19 mouse cellular contexts compared by ENCODE assay signal in genomic region chr15:27014659-27014974, GRCm38 (mm10).
DNase-seq lines count a peak whose midpoint lies in the region; ATAC-seq lines count a peak whose summit lies in the region.
"Had no signal": no experiment of that assay in that cellular context is flagged by ENCODE, and none has a peak within 500 bp of the region (broad histone marks: within the 10 kb centered on the region; RNA-seq: fewer than 3 reads in every experiment).

No protein-coding gene starts in this region.

- H3K9ac ChIP-seq in hindbrain, embryonic 16.5 days (ENCODE audit: low read depth, low read length): no peak overlapping the region
- H3K9ac ChIP-seq in midbrain, embryonic 12.5 days (replicated peaks): no peak overlapping the region
- no peak overlapping the region for H3K9ac ChIP-seq in midbrain, embryonic 11.5 days (ENCODE audit: low read length)
- H3K9ac ChIP-seq in forebrain, embryonic 13.5 days: no peak overlapping the region
- H3K9ac ChIP-seq: heart, embryonic 12.5 days; hindbrain, embryonic 15.5 days had no signal

- no peaks in the 10 kb centered on the region for H3K27me3 ChIP-seq in hindbrain, embryonic 10.5 days (ENCODE audit: insufficient read depth, poor library complexity, severe bottlenecking)
- H3K27me3 ChIP-seq in hindbrain, embryonic 16.5 days (replicated peaks; ENCODE audit: control insufficient read depth, insufficient read depth, low read length): no peaks in the 10 kb centered on the region
- no peaks in the 10 kb centered on the region for H3K27me3 ChIP-seq in midbrain, embryonic 12.5 days
- no peaks in the 10 kb centered on the region for H3K27me3 ChIP-seq in midbrain, embryonic 11.5 days (ENCODE audit: control insufficient read depth, insufficient read depth, low read length)
- no peaks in the 10 kb centered on the region for H3K27me3 ChIP-seq in forebrain, embryonic 13.5 days
- H3K27me3 ChIP-seq: CH12.LX; heart, embryonic 12.5 days; hindbrain, embryonic 15.5 days; Patski had no signal

- 10% methylated on average over 1 of the region's 1 CpGs for WGBS in hindbrain, embryonic 10.5 days
- WGBS in hindbrain, embryonic 16.5 days: 15% methylated on average over 1 of the region's 1 CpGs
- WGBS in midbrain, embryonic 12.5 days: 13% methylated on average over 1 of the region's 1 CpGs
- 19% methylated on average over 1 of the region's 1 CpGs for WGBS in midbrain, embryonic 11.5 days
- 6% methylated on average over 1 of the region's 1 CpGs for WGBS in forebrain, embryonic 13.5 days

- no peak overlapping the region for H3K4me3 ChIP-seq in hindbrain, embryonic 10.5 days
- no peak overlapping the region for H3K4me3 ChIP-seq in hindbrain, embryonic 16.5 days (ENCODE audit: low read length)
- no peak overlapping the region for H3K4me3 ChIP-seq in midbrain, embryonic 12.5 days
- H3K4me3 ChIP-seq in midbrain, embryonic 11.5 days (ENCODE audit: low read depth, low read length): no peak overlapping the region
- no peak overlapping the region for H3K4me3 ChIP-seq in forebrain, embryonic 13.5 days
- H3K4me3 ChIP-seq: embryonic facial prominence, embryonic 10.5 days; heart, adult 2 months; heart, embryonic 12.5 days; hindbrain, embryonic 15.5 days had no signal

- H3K9me3 ChIP-seq in hindbrain, embryonic 10.5 days: no peaks in the 10 kb centered on the region
- H3K9me3 ChIP-seq in hindbrain, embryonic 16.5 days (ENCODE audit: control insufficient read depth, low read length): no peaks in the 10 kb centered on the region
- H3K9me3 ChIP-seq in midbrain, embryonic 12.5 days: no peaks in the 10 kb centered on the region
- H3K9me3 ChIP-seq in midbrain, embryonic 11.5 days (ENCODE audit: control insufficient read depth, low read length): no peaks in the 10 kb centered on the region
- H3K9me3 ChIP-seq in forebrain, embryonic 13.5 days (replicated peaks): no peaks in the 10 kb centered on the region
- H3K9me3 ChIP-seq: embryonic facial prominence, embryonic 10.5 days; heart, embryonic 12.5 days; hindbrain, embryonic 15.5 days had no signal

- no peak overlapping the region for H3K4me2 ChIP-seq in hindbrain, embryonic 16.5 days (ENCODE audit: low read length)
- 0 out of 2 replicates have a peak overlapping the region, but pooled peaks have one; percentile 7 for H3K4me2 ChIP-seq in midbrain, embryonic 12.5 days (replicated peaks)
- no peak overlapping the region for H3K4me2 ChIP-seq in midbrain, embryonic 11.5 days
- 0 out of 2 replicates have a peak overlapping the region, but pooled peaks have one; percentile 4 for H3K4me2 ChIP-seq in forebrain, embryonic 13.5 days
- H3K4me2 ChIP-seq: heart, embryonic 12.5 days; hindbrain, embryonic 15.5 days had no signal

- H3K4me1 ChIP-seq in hindbrain, embryonic 10.5 days (replicated peaks): peaks cover 29% of the 10 kb centered on the region
- peaks cover 5% of the 10 kb centered on the region; the same call in 1 of the 2 replicates for H3K4me1 ChIP-seq in hindbrain, embryonic 16.5 days (ENCODE audit: control insufficient read depth, insufficient read depth, low read depth, low read length)
- peaks cover 10% of the 10 kb centered on the region for H3K4me1 ChIP-seq in midbrain, embryonic 12.5 days
- H3K4me1 ChIP-seq in midbrain, embryonic 11.5 days (ENCODE audit: control insufficient read depth, insufficient read depth, low read length): peaks cover 7% of the 10 kb centered on the region; the same call in 1 of the 2 replicates
- H3K4me1 ChIP-seq in forebrain, embryonic 13.5 days: peaks cover 13% of the 10 kb centered on the region
- H3K4me1 ChIP-seq: heart, embryonic 12.5 days had no signal

- H3K36me3 ChIP-seq in hindbrain, embryonic 10.5 days: no peaks in the 10 kb centered on the region
- no peaks in the 10 kb centered on the region for H3K36me3 ChIP-seq in hindbrain, embryonic 16.5 days (ENCODE audit: control insufficient read depth, insufficient read depth, low read length)
- H3K36me3 ChIP-seq in midbrain, embryonic 12.5 days: no peaks in the 10 kb centered on the region
- no peaks in the 10 kb centered on the region for H3K36me3 ChIP-seq in midbrain, embryonic 11.5 days (ENCODE audit: control insufficient read depth, insufficient read depth, low read length)
- no peaks in the 10 kb centered on the region for H3K36me3 ChIP-seq in forebrain, embryonic 13.5 days (ENCODE audit: poor library complexity, severe bottlenecking)
- H3K36me3 ChIP-seq: embryonic facial prominence, embryonic 10.5 days; heart, embryonic 12.5 days; hindbrain, embryonic 15.5 days had no signal

- no peak for ATAC-seq in hindbrain, embryonic 16.5 days
- 0 out of 2 replicates have a peak, but pooled peaks have one; percentile 66 for ATAC-seq in midbrain, embryonic 12.5 days (ENCODE audit: low FRiP score, low read depth)
- ATAC-seq in midbrain, embryonic 11.5 days (ENCODE audit: low FRiP score): no peak; the same call in 1 of the 2 replicates
- no peak for ATAC-seq in forebrain, embryonic 13.5 days
- ATAC-seq: activated CD4-positive, CD25-positive, alpha-beta regulatory T cell, adult 4 months; inflammation-experienced regulatory T-cells, adult 6 months; intestine, postnatal 0 days; Patski had no signal

- DNase-seq in hindbrain, embryonic 10.5 days (ENCODE audit: low spot score): no peak
- no peak for DNase-seq in midbrain, embryonic 11.5 days (ENCODE audit: low spot score, missing footprints)
- no peak for DNase-seq in cerebellum, postnatal 36 days
- DNase-seq: adrenal gland, postnatal 14 days; cerebellum, adult 18-20 months; cerebellum, adult 9-11 months; gastrocnemius, postnatal 14 days; heart, adult 2 months had no signal

- H3K27ac ChIP-seq in hindbrain, embryonic 10.5 days: peak overlapping the region; percentile 70; the same call in 1 of the 2 replicates
- no peak overlapping the region; the same call in 1 of the 2 replicates for H3K27ac ChIP-seq in hindbrain, embryonic 16.5 days (ENCODE audit: low read depth, low read length)
- H3K27ac ChIP-seq in midbrain, embryonic 12.5 days (replicated peaks): peak overlapping the region; percentile 71
- no peak overlapping the region for H3K27ac ChIP-seq in midbrain, embryonic 11.5 days (ENCODE audit: low read depth, low read length)
- peak overlapping the region; percentile 20; the same call in 1 of the 2 replicates for H3K27ac ChIP-seq in forebrain, embryonic 13.5 days
- H3K27ac ChIP-seq: embryonic facial prominence, embryonic 10.5 days; heart, adult 2 months; hindbrain, embryonic 15.5 days had no signal

Comparison
In these comparisons a context has a peak if more than half of its experiments do, and no peak if none do; other contexts are left out.
1. H3K27ac ChIP-seq: peak in hindbrain, embryonic 10.5 days (single experiment), midbrain, embryonic 12.5 days (single experiment) and forebrain, embryonic 13.5 days (single experiment); none in hindbrain, embryonic 16.5 days (single experiment) and midbrain, embryonic 11.5 days (single experiment).
2. H3K4me2 ChIP-seq: peak in midbrain, embryonic 12.5 days (single experiment) and forebrain, embryonic 13.5 days (single experiment); none in hindbrain, embryonic 16.5 days (single experiment) and midbrain, embryonic 11.5 days (single experiment).